Mouse (Mus musculus): Measurements from ENCODE around the gene Ipcef1.

Gene Ipcef1

GRCm38 (mm10) chr10:6983431-6983830 lies 68.8 kb downstream of the Ipcef1 start:
- in situ Hi-C loops (cut with MboI; ENCODE audit: low pct_unique_long_range_greater_than_20kb in 1 of 2, low sequenced_read_pairs in 2 of 2, unreplicated experiment in 1 of 2): no loop called here

- in situ Hi-C loops (cut with MboI; ENCODE audit: low pct_unique_long_range_greater_than_20kb in 1 of 2, low sequenced_read_pairs in 2 of 2, unreplicated experiment in 1 of 2): no loop called here
Observed at GRCm38 (mm10) chr10:6982751-6983151, 69.5 kb downstream of the Ipcef1 start.

DNA sequence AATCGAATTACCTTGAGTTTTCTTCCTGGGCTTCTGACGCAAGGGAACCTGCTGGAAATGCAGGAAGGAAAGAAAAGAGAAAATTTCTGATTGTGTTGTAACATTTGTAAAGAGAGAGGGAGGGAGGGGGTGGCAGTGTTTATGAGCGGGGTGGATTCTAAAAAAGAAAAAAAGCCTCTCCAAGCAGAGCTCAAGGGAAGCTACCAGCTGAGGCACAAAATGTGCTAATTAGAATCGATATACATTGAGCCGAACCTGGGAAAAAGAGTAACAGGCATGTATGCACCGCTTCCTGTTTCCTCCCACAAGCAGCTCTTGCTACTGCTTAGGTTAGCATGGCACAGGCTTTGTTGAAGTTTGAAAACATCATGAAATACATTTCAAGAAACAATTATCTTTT lies 72.0 kb downstream of the Ipcef1 start:
- in situ Hi-C loops (cut with MboI; ENCODE audit: low pct_unique_long_range_greater_than_20kb in 1 of 2, low sequenced_read_pairs in 2 of 2, unreplicated experiment in 1 of 2): no loop called here

DNA sequence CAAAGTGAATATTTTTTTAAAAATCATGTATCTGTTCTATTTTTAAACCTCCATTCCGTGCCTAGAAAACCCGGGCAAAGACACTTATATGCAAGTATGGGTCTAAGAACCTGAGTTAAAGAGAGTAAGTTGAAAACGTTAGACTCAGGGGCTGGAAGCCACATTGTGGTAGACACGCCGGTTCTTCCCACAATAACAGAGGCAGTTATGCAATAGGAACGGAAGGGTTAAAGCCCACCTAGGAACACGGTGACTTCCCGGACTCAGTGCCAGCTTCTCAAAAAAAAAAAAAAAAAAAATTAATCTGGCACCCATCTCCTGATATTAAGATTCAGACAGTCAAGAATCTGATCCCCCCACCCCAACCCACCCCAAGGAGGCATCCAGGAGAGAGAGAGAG lies 72.5 kb downstream of the Ipcef1 start:
- in situ Hi-C loops (cut with MboI; ENCODE audit: low pct_unique_long_range_greater_than_20kb in 1 of 2, low sequenced_read_pairs in 2 of 2, unreplicated experiment in 1 of 2): no loop called here

DNA sequence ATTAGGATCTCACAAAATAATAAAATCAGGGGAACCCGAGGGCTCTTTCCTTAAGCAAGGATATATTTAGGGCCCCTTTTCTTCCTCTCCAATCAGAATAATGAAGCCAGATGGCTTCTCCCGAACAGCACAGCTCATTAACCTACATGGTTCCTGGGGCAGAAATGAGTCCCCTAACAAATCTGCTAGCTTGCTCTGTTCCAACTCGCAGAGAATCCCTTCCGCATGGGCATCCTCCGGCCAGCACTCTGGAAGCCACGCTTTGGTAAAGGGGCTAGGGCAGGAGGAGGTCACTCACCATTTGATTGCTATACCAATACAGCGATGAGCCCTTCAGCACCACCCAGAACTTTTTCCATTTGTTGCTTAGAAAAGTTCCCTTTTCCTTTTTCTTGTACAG lies 73.1 kb downstream of the Ipcef1 start:
- in situ Hi-C loops (cut with MboI; ENCODE audit: low pct_unique_long_range_greater_than_20kb in 1 of 2, low sequenced_read_pairs in 2 of 2, unreplicated experiment in 1 of 2): no loop called here

DNA sequence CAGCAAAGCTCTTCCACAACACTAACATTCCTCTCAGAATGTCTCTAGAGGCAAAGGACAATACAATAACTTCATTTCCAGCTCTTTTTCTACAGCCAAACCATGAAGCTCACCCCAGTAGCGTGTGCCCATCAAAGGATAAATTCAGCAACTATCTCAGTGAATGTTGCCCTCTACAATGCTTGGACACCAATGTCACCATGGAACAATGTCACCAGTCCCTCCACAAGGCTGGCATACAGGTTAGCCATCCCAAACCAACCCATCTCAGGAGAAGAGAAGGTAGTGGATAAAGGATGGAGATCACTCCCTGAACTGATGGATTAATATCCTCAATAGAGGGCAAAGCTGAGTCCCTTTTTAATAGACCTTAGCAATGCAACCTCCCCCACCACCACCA lies 73.5 kb downstream of the Ipcef1 start:
- in situ Hi-C loops (cut with MboI; ENCODE audit: low pct_unique_long_range_greater_than_20kb in 1 of 2, low sequenced_read_pairs in 2 of 2, unreplicated experiment in 1 of 2): no loop called here

GRCm38 (mm10) chr10:6977843-6978242 lies 74.4 kb downstream of the Ipcef1 start:
- in situ Hi-C loops (cut with MboI; ENCODE audit: low pct_unique_long_range_greater_than_20kb in 1 of 2, low sequenced_read_pairs in 2 of 2, unreplicated experiment in 1 of 2): no loop called here

DNA sequence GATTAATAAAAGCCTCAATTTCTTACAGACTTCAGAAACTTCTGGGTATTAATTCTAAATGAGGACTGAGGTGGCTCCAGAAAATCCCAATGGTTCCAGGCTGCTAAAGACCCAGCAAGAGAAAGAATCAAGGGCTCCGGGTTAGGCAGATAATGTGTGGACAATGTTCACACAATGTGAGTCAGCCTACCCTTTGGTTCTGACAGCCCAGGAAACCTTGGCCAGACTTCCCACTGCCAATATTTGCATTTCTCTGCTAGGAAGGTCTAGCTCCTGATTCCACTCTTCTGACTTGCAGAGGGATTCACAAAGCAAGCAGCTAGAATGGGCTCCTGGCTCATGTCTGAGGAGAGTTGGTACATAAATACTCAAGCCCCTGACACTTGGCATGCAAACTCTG lies 83.9 kb downstream of the Ipcef1 start:
- in situ Hi-C loops (cut with MboI; ENCODE audit: low pct_unique_long_range_greater_than_20kb in 1 of 2, low sequenced_read_pairs in 2 of 2, unreplicated experiment in 1 of 2): no loop called here

DNA sequence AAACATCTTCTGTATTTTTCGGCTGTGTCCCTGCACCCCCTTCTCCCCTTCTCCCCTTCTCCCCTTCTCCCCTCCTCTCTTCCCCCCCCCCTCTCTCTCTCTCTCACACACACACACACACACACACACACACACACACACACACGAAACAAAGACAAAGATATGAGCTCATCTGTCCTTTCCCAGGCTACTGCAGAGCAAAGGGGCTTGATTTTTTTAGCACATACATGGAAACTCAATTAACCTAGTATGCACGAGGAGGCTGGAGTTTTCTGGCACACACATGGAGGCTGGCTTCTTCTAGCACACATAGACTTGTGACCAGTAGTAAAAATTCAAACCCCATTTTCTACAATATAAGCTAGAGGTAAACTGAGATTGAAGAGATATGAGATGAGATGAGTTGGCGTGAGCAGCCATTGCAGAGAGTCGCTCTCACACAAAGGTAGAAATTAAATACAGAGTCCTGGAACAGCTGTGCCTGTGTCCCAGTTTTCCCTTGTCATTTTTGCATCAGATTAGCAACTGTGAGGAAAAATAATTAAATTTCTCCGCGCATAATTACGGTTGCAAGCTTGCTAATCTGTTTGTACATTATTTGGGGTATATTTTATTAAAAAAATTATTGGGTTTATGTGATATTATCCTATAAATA lies 84.6 kb downstream of the Ipcef1 start:
- in situ Hi-C loops (cut with MboI; ENCODE audit: low pct_unique_long_range_greater_than_20kb in 1 of 2, low sequenced_read_pairs in 2 of 2, unreplicated experiment in 1 of 2): no loop called here

GRCm38 (mm10) chr10:6958791-6959190 lies 93.5 kb downstream of the Ipcef1 start:
- in situ Hi-C loops (cut with MboI; ENCODE audit: low pct_unique_long_range_greater_than_20kb in 1 of 2, low sequenced_read_pairs in 2 of 2, unreplicated experiment in 1 of 2): no loop called here

GRCm38 (mm10) chr10:6956357-6956756 lies 95.9 kb downstream of the Ipcef1 start:
- in situ Hi-C loops (cut with MboI; ENCODE audit: low pct_unique_long_range_greater_than_20kb in 1 of 2, low sequenced_read_pairs in 2 of 2, unreplicated experiment in 1 of 2): no loop called here

DNA sequence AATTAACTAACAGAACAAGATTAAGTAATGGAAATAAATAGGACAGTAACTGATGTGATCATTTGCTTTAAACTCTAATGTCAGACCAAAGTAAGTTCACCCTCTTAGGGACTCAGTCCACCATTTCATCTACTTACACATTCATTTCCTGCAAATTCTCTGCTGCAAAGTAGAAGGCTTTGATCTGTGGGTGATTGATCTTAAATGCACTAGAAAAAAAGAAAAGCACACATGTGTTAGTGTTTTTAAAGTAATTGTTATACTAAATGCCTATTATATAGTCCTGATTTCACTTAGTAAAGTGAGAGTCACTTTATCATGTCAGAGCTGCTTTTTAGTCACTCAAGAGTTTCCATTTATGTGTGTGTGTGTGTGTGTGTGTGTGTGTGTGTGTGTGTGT lies 97.7 kb downstream of the Ipcef1 start:
- in situ Hi-C loops (cut with MboI; ENCODE audit: low pct_unique_long_range_greater_than_20kb in 1 of 2, low sequenced_read_pairs in 2 of 2, unreplicated experiment in 1 of 2): no loop called here

DNA sequence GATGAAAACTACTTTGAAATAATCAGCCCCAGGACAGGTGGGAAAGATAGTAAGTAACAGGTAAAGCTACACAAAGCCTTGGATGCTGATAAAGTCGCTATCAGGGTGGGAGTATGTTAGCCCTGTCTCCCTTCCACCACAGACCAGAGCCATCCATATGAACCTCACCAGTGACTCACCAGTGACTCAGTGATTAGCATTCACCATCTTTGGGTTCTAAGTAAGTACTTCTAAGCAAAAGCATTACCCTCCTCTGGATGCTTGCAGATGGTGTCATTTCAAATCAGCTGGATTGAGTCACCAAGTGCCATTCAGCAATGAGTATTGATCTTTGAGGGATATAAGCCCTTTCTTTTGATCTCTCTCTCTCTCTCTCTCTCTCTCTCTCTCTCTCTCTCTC lies 99.2 kb downstream of the Ipcef1 start:
- in situ Hi-C loops (cut with MboI; ENCODE audit: low pct_unique_long_range_greater_than_20kb in 1 of 2, low sequenced_read_pairs in 2 of 2, unreplicated experiment in 1 of 2): no loop called here

DNA sequence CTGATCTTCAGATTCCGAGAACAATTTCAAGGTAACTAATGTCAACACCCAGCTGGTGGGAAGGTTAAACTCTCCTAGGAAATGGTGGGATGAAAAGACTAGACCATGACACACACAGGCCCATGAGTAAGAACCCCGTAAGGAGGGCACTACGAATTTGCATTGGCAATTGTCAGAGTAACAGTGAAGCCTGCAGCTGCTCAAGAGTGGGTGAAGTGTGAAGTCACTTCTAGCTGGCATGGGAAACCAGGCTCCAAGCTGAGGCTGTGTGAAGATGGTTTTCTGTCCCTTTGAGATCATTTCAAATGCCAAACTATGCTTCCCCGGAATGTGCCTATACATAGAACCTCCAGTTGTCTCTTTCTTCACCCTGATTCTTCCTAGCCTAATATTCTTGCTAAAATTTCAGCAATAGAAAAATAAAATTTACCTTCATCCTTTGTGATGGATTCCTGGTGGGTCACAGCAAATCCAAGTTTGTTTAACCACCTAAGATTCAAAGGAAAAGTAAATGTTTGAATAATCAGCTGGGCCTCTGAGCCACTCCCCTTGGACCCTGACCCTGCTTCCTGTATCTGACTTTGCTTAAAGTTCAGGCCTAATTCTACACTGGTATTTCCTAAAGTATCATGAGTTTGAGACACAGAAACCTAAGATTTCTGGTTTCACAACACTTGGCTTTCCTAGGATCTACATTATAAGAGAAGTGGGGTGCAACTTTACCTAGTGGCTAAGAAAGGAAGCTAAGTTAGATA lies 115.4 kb downstream of the Ipcef1 start:
- in situ Hi-C loops (cut with MboI; ENCODE audit: low pct_unique_long_range_greater_than_20kb in 1 of 2, low sequenced_read_pairs in 2 of 2, unreplicated experiment in 1 of 2): no loop called here

DNA sequence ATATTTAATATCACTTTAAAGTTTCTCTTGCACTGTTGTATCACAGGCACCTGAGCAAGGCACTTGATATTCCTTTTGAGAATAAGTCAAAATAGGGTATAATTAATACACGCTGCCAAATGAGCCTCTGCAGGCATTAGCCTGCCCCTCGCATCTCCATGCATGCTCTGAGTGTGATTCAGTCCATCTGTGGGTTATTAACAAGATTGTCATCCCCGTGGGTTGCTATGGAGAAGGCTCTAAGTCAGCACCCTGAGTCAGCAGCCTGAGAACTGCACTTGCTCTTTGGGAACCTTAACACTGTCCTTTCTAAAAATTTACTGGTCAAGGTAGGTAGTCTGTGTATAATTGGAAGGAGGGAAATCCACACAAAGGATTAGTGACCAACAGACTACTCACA lies 117.5 kb downstream of the Ipcef1 start:
- in situ Hi-C loops (cut with MboI; ENCODE audit: low pct_unique_long_range_greater_than_20kb in 1 of 2, low sequenced_read_pairs in 2 of 2, unreplicated experiment in 1 of 2): no loop called here

DNA sequence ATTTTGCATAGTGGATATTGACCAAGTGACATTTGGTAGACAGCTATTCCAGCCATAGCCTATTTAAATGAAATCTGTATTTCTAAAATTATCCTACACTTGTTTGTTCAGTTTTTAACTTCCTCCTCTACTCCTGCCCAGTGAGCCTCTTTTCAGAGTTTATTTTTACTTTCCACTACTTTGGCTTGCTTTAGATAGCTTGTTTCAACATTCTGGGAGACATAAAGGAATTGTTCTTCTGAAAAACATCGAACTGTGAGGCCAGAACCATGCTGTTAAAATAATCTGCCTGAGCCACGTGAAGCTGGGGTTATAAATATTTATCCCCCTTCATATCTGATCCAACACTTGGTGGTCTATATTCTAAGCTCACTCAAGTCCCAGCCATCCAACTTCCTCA lies 121.4 kb downstream of the Ipcef1 start:
- in situ Hi-C loops (cut with MboI; ENCODE audit: low pct_unique_long_range_greater_than_20kb in 1 of 2, low sequenced_read_pairs in 2 of 2, unreplicated experiment in 1 of 2): no loop called here

- in situ Hi-C loops (cut with MboI; ENCODE audit: low pct_unique_long_range_greater_than_20kb in 1 of 2, low sequenced_read_pairs in 2 of 2, unreplicated experiment in 1 of 2): no loop called here
Observed at GRCm38 (mm10) chr10:6930398-6930797, 121.9 kb downstream of the Ipcef1 start.

DNA sequence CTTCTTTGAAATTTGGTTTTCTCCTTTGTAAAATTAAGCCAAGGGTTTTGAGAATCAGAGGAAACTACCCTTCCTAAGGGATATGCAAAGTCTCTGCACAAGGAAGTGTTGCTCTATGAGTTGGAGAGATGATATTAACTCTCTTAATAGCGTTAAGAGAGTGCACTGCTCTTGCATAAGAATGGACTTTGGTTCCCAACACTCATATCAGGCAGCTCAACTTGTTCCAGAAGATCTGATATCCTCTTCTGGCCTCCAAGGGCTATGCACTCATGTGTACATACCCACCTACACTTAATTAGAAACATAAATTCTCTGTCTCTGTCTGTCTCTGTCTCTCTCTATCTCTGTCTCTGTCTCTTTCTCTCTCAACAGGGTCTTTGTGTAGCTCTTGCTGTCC lies 123.4 kb downstream of the Ipcef1 start:
- in situ Hi-C loops (cut with MboI; ENCODE audit: low pct_unique_long_range_greater_than_20kb in 1 of 2, low sequenced_read_pairs in 2 of 2, unreplicated experiment in 1 of 2): no loop called here

DNA sequence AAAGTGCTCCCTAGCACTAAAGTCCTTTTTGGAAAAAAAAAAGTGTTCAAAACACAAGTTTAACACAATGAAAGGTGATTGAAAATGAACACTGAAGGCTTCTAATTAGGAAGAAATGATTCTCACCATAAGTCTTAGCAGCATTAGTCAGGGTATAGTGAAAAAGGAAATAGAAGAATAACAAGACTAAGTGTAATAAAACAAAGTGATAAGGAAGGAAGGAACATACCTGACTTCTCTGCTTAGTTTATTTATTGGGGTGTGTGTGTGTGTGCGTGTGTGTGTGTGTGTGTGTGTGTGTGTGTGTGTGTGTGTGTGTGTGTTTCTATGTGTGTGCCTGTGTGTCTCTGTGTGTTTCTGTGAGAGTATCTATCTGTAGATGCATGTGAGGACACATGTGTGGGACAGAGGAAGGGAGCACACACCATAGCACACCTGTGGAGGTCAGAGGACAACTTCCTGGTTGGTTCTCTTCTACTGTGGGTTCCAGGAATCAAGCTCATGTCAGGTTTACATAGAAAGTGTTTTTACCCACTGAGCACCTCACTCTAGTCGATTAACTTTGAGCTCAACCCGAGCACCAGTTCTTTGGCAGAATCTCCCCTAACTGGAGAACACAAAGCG lies 124.6 kb downstream of the Ipcef1 start:
- in situ Hi-C loops (cut with MboI; ENCODE audit: low pct_unique_long_range_greater_than_20kb in 1 of 2, low sequenced_read_pairs in 2 of 2, unreplicated experiment in 1 of 2): no loop called here

DNA sequence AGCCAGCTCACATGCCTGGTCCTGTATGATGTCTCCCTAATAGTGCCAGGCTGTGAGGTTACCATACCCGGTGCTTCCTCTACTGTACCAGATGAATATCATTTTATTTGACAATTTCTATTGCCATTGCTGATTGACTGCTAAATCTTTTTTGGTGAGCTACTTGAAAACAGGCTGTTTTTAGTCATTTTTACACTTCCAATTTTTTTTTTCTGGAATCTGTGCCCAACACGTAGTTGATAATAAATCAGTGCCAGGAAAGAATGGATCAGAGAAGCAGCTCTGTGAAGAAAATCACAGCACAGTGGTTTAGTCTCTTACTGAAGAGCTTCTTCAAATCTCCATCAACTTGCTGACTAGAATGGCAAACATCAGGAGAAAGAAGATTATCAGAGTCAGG lies 125.6 kb downstream of the Ipcef1 start:
- in situ Hi-C loops (cut with MboI; ENCODE audit: low pct_unique_long_range_greater_than_20kb in 1 of 2, low sequenced_read_pairs in 2 of 2, unreplicated experiment in 1 of 2): no loop called here

Measured in mouse embryonic stem cell (cell line).